Mouse (Mus musculus) hindbrain, embryonic 12.5 days (tissue): Measurements from ENCODE around the gene Ptma. TPM values are rescaled to one million over a fixed set of nuclear protein-coding genes. Genes with fewer than 3 reads are reported as not detected.

Source experiments
- ATAC-seq: fragments of 200-750 bp; cut with Nextera tagmentation; 2 replicates; pipeline ENCODE4 v1.8.0; 2017; ENCODE audit warnings: moderate TSS enrichment; ENCODE audit not compliant: low FRiP score
- H3K27ac ChIP-seq: fragments of 300-500 bp; sonication (generic); 2 replicates; pipeline ENCODE4 v1.5.1; 2016; ENCODE audit warnings: mild to moderate bottlenecking
- H3K27me3 ChIP-seq: fragments of 300-500 bp; sonication (generic); 2 replicates; pipeline ENCODE4 v1.6.1; 2016; ENCODE audit warnings: mild to moderate bottlenecking
- H3K36me3 ChIP-seq: fragments of 300-500 bp; sonication (generic); 2 replicates; pipeline ENCODE4 v1.6.1; 2016; ENCODE audit warnings: mild to moderate bottlenecking
- H3K4me1 ChIP-seq: fragments of 300-500 bp; sonication (generic); 2 replicates; pipeline ENCODE4 v1.6.1; 2016
- H3K4me2 ChIP-seq: fragments of 300-500 bp; sonication (generic); replicated peaks from 2 replicates; pipeline ENCODE4 v1.6.1; 2016; ENCODE audit warnings: mild to moderate bottlenecking
- H3K4me3 ChIP-seq: fragments of 300-500 bp; sonication (generic); 2 replicates; pipeline ENCODE4 v1.5.1; 2016; ENCODE audit warnings: mild to moderate bottlenecking
- H3K9ac ChIP-seq: fragments of 300-500 bp; sonication (generic); 2 replicates; pipeline ENCODE4 v1.6.1; 2016; ENCODE audit warnings: mild to moderate bottlenecking, moderate library complexity
- H3K9me3 ChIP-seq: fragments of 300-500 bp; sonication (generic); replicated peaks from 2 replicates; pipeline ENCODE4 v1.6.1; 2016; ENCODE audit warnings: mild to moderate bottlenecking
- WGBS: fragments of 180-500 bp; shearing (Covaris S2); methylation state at CpG from one replicate; pipeline ENCODE4 v1.1.7; 2016; 5-methylcytosine and 5-hydroxymethylcytosine counted together
- polyA plus RNA-seq: library from polyadenylated mRNA; unstranded; fragments of >200 nt; fragmentation: Nextera tagmentation; extraction: Ambion mirVana; gene quantifications from 2 replicates; pipeline ENCODE4 v1.2.1, GENCODE M21; 2016

Gene Ptma
- polyA plus RNA-seq, 1 experiment from 2014 or later, result 2,735 TPM

GRCm38 (mm10) chr1:86524619-86525498, 1.7 kb upstream of the Ptma start:
- no peaks in the 10 kb centered on the region for H3K27me3 ChIP-seq
- 2% methylated on average over 53 of the region's 53 CpGs for WGBS
- peak overlapping the region; percentile 100 for H3K27ac ChIP-seq
- H3K4me3 ChIP-seq, result peak overlapping the region; percentile 93
- peaks cover 10% of the 10 kb centered on the region for H3K36me3 ChIP-seq
- peak; percentile 77 for ATAC-seq
- no peaks in the 10 kb centered on the region for H3K9me3 ChIP-seq
- H3K9ac ChIP-seq, result peak overlapping the region; percentile 92
- H3K4me1 ChIP-seq, result peaks cover 28% of the 10 kb centered on the region
- H3K4me2 ChIP-seq, result peak overlapping the region; percentile 93

- peak; percentile 23 for ATAC-seq
- H3K36me3 ChIP-seq, result peaks cover 12% of the 10 kb centered on the region
- peak overlapping the region; percentile 93 for H3K4me2 ChIP-seq
- H3K27me3 ChIP-seq, result no peaks in the 10 kb centered on the region
- peak overlapping the region; percentile 100 for H3K27ac ChIP-seq
- H3K4me3 ChIP-seq, result peak overlapping the region; percentile 93
- WGBS, result under 1% methylated on average over 44 of the region's 44 CpGs
- peaks cover 30% of the 10 kb centered on the region for H3K4me1 ChIP-seq
- H3K9me3 ChIP-seq, result no peaks in the 10 kb centered on the region
- peak overlapping the region; percentile 92 for H3K9ac ChIP-seq
These were observed 919 bp upstream of the Ptma start for GRCm38 (mm10) chr1:86525499-86526115.

- Histone ChIP-seq H3K9ac (peak overlapping the region; percentile 100), H3K4me2 (peak overlapping the region; percentile 69), H3K4me1 (peaks cover 42% of the 10 kb centered on the region), H3K9me3 (no peaks in the 10 kb centered on the region), H3K27ac (peak overlapping the region; percentile 100), H3K4me3 (peak overlapping the region; percentile 93), H3K27me3 (no peaks in the 10 kb centered on the region), H3K36me3 (peaks cover 19% of the 10 kb centered on the region)
- ATAC-seq, result peak; percentile 4
- under 1% methylated on average over 111 of the region's 111 CpGs for WGBS
These were observed 468 bp downstream of the Ptma start for GRCm38 (mm10) chr1:86526789-86527598.

- Histone ChIP-seq H3K4me3 (peak overlapping the region; percentile 93), H3K27me3 (no peaks in the 10 kb centered on the region), H3K36me3 (peaks cover 19% of the 10 kb centered on the region), H3K27ac (peak overlapping the region; percentile 100), H3K4me2 (peak overlapping the region; percentile 69), H3K9me3 (no peaks in the 10 kb centered on the region), H3K4me1 (peaks cover 40% of the 10 kb centered on the region), H3K9ac (peak overlapping the region; percentile 100)
- under 1% methylated on average over 89 of the region's 89 CpGs for WGBS
- no peak for ATAC-seq
These were observed 1.3 kb downstream of the Ptma start for GRCm38 (mm10) chr1:86527599-86528486.

GRCm38 (mm10) chr1:86528571-86529180, 2.1 kb downstream of the Ptma start:
- Histone ChIP-seq H3K36me3 (peaks cover 25% of the 10 kb centered on the region), H3K4me2 (peak overlapping the region; percentile 69), H3K9me3 (no peaks in the 10 kb centered on the region), H3K27me3 (no peaks in the 10 kb centered on the region), H3K4me3 (peak overlapping the region; percentile 93), H3K9ac (peak overlapping the region; percentile 100), H3K27ac (peak overlapping the region; percentile 100), H3K4me1 (peaks cover 40% of the 10 kb centered on the region)
- WGBS, result under 1% methylated on average over 15 of the region's 15 CpGs
- no peak for ATAC-seq

- ATAC-seq, result no peak
- Histone ChIP-seq H3K36me3 (peaks cover 27% of the 10 kb centered on the region), H3K27ac (peak overlapping the region; percentile 30; the same call in 1 of the 2 replicates), H3K4me2 (peak overlapping the region; percentile 69), H3K9me3 (no peaks in the 10 kb centered on the region), H3K4me1 (peaks cover 33% of the 10 kb centered on the region), H3K9ac (peak overlapping the region; percentile 100), H3K27me3 (no peaks in the 10 kb centered on the region), H3K4me3 (peak overlapping the region; percentile 93)
- 57% methylated on average over 4 of the region's 4 CpGs for WGBS
These were observed 3.1 kb downstream of the Ptma start for GRCm38 (mm10) chr1:86529590-86529989.

GRCm38 (mm10) chr1:86530871-86531546, 4.5 kb downstream of the Ptma start:
- Histone ChIP-seq H3K4me2 (peak overlapping the region; percentile 36), H3K4me3 (no peak overlapping the region), H3K27ac (peak overlapping the region; percentile 81)

GRCm38 (mm10) chr1:86531547-86532321, 5.2 kb downstream of the Ptma start:
- Histone ChIP-seq H3K9me3 (no peaks in the 10 kb centered on the region), H3K4me1 (peaks cover 29% of the 10 kb centered on the region), H3K4me3 (no peak overlapping the region), H3K9ac (peak overlapping the region; percentile 32; the same call in 1 of the 2 replicates), H3K36me3 (peaks cover 27% of the 10 kb centered on the region), H3K27me3 (no peaks in the 10 kb centered on the region), H3K4me2 (peak overlapping the region; percentile 36), H3K27ac (peak overlapping the region; percentile 81)
- peak; percentile 4 for ATAC-seq
- 5% methylated on average over 13 of the region's 13 CpGs for WGBS

More at GRCm38 (mm10) chr1:86530871-86531546, 4.5 kb downstream of the Ptma start:
- peaks cover 27% of the 10 kb centered on the region for H3K36me3 ChIP-seq
- no peaks in the 10 kb centered on the region for H3K9me3 ChIP-seq
- ATAC-seq, result no peak
- peak overlapping the region; percentile 32; the same call in 1 of the 2 replicates for H3K9ac ChIP-seq
- no peaks in the 10 kb centered on the region for H3K27me3 ChIP-seq
- 24% methylated on average over 4 of the region's 4 CpGs for WGBS
- peaks cover 29% of the 10 kb centered on the region for H3K4me1 ChIP-seq

GRCm38 (mm10) chr1:86532362-86533051, 6.0 kb downstream of the Ptma start:
- WGBS, result 25% methylated on average over 11 of the region's 11 CpGs
- H3K36me3 ChIP-seq, result peaks cover 27% of the 10 kb centered on the region
- H3K4me3 ChIP-seq, result no peak overlapping the region
- no peaks in the 10 kb centered on the region for H3K9me3 ChIP-seq
- H3K4me1 ChIP-seq, result peaks cover 29% of the 10 kb centered on the region
- peak overlapping the region; percentile 36 for H3K4me2 ChIP-seq
- H3K9ac ChIP-seq, result no peak overlapping the region
- H3K27ac ChIP-seq, result peak overlapping the region; percentile 81
- no peaks in the 10 kb centered on the region for H3K27me3 ChIP-seq
- ATAC-seq, result peak; percentile 54
